Mouse (Mus musculus) intestine, embryonic 15.5 days (tissue): ENCODE data around the gene Stk4. TPM values are rescaled to one million over a fixed set of nuclear protein-coding genes. Genes with fewer than 3 reads are reported as not detected.

Experiments
- ATAC-seq: fragments of 200-750 bp; cut with Nextera tagmentation; 2 replicates; pipeline ENCODE4 v1.8.0; 2017; ENCODE audit warnings: moderate TSS enrichment, moderate library complexity
- H3K27ac ChIP-seq: fragments of 300-500 bp; sonication (generic); 2 replicates; pipeline ENCODE4 v1.5.1; 2015; ENCODE audit warnings: mild to moderate bottlenecking, inconsistent platforms
- H3K27me3 ChIP-seq: fragments of 300-500 bp; sonication (generic); replicated peaks from 2 replicates; pipeline ENCODE4 v1.6.1; 2015; ENCODE audit warnings: inconsistent platforms
- H3K36me3 ChIP-seq: fragments of 300-500 bp; sonication (generic); 2 replicates; pipeline ENCODE4 v1.6.1; 2015; ENCODE audit warnings: inconsistent platforms
- H3K4me1 ChIP-seq: fragments of 300-500 bp; sonication (generic); replicated peaks from 2 replicates; pipeline ENCODE4 v1.6.1; 2015; ENCODE audit warnings: inconsistent platforms
- H3K4me2 ChIP-seq: fragments of 300-500 bp; sonication (generic); replicated peaks from 2 replicates; pipeline ENCODE4 v1.6.1; 2015; ENCODE audit warnings: mild to moderate bottlenecking, inconsistent platforms
- H3K4me3 ChIP-seq: fragments of 300-500 bp; sonication (generic); replicated peaks from 2 replicates; pipeline ENCODE4 v1.5.1; 2015; ENCODE audit warnings: inconsistent platforms
- H3K9ac ChIP-seq: fragments of 300-500 bp; sonication (generic); 2 replicates; pipeline ENCODE4 v1.6.1; 2015; ENCODE audit warnings: inconsistent platforms
- H3K9me3 ChIP-seq: fragments of 300-500 bp; sonication (generic); 2 replicates; pipeline ENCODE4 v1.6.1; 2016; ENCODE audit warnings: inconsistent platforms
- WGBS: fragments of 180-500 bp; shearing (Covaris S2); methylation state at CpG from one replicate; pipeline ENCODE4 v1.1.7; 2015; 5-methylcytosine and 5-hydroxymethylcytosine counted together
- polyA plus RNA-seq: library from polyadenylated mRNA; unstranded; fragments of >200 nt; fragmentation: Nextera tagmentation; extraction: Ambion mirVana; gene quantifications from 2 replicates; pipeline ENCODE4 v1.2.1, GENCODE M21; 2015

Gene Stk4
- polyA plus RNA-seq, 1 experiment from 2014 or later, result 19.9 TPM

GRCm38 (mm10) chr2:164136393-164136792 is 66.3 kb downstream of the Stk4 start:
- Histone ChIP-seq H3K4me2 (no peak overlapping the region), H3K36me3 (no peaks in the 10 kb centered on the region), H3K9ac (no peak overlapping the region), H3K27me3 (no peaks in the 10 kb centered on the region), H3K4me1 (peaks cover 14% of the 10 kb centered on the region), H3K4me3 (no peak overlapping the region), H3K27ac (no peak overlapping the region), H3K9me3 (no peaks in the 10 kb centered on the region)
- WGBS, result 31% methylated on average over 2 of the region's 2 CpGs
- ATAC-seq, result no peak

DNA sequence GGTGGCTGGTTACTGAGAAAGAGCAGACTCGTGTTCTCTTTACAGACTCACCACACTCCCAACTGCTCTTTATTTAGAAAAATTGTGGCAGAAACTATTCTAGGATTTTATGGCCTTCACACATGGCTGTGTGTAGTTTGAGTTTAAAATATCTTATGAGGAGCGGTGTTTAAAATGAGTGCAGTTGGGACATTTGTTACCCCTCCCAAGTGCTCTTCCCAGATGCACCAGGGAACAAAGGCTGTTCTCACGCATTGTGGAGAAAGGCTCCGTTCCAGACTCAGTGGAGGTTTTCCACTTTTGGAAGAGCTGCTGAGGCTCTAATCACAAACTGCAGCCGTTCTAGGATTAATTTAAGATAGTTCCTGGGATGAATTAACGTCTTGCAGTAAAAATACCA is 67.6 kb downstream of the Stk4 start:
- H3K4me1 ChIP-seq, result peaks cover 14% of the 10 kb centered on the region
- no peak overlapping the region; the same call in 1 of the 2 replicates for H3K4me2 ChIP-seq
- H3K36me3 ChIP-seq, result no peaks in the 10 kb centered on the region
- 0 out of 2 replicates have a peak, but pooled peaks have one; percentile 34 for ATAC-seq
- WGBS, result 41% methylated on average over 6 of the region's 6 CpGs
- 0 out of 2 replicates have a peak overlapping the region, but pooled peaks have one; percentile 69 for H3K27ac ChIP-seq
- H3K9ac ChIP-seq, result no peak overlapping the region
- H3K4me3 ChIP-seq, result no peak overlapping the region
- H3K9me3 ChIP-seq, result no peaks in the 10 kb centered on the region
- H3K27me3 ChIP-seq, result no peaks in the 10 kb centered on the region

DNA sequence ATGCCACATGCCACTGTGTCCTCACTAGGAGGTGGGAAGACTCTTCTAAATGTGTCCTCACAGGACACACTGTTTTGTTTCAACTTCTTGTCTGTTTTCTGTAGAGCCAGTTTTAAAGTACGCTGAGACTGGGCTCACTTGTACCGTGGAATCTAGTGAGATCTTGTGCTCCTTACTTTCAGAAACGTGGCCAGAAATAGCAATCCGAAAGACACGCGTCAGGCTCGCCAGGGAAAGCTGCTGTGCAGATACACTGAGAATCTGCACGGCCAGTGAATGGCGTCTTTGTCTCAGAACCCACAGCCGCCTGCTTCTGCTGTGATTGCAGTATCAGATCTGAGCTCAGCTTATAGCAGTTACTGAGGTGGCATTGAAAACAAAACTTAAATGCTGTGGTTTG is 71.9 kb downstream of the Stk4 start:
- 66% methylated on average over 10 of the region's 10 CpGs for WGBS
- no peak overlapping the region for H3K9ac ChIP-seq
- H3K27ac ChIP-seq, result no peak overlapping the region

GRCm38 (mm10) chr2:164144025-164144424 is 73.9 kb downstream of the Stk4 start:
- Histone ChIP-seq H3K36me3 (no peaks in the 10 kb centered on the region), H3K9me3 (no peaks in the 10 kb centered on the region), H3K4me2 (no peak overlapping the region), H3K27me3 (no peaks in the 10 kb centered on the region), H3K27ac (no peak overlapping the region), H3K9ac (no peak overlapping the region), H3K4me3 (no peak overlapping the region), H3K4me1 (no peaks in the 10 kb centered on the region; the same call in 1 of the 2 replicates)
- no peak for ATAC-seq
- WGBS, result 78% methylated on average over 6 of the region's 6 CpGs

More for the DNA sequence above, 71.9 kb downstream of the Stk4 start:
- Histone ChIP-seq H3K27me3 (no peaks in the 10 kb centered on the region), H3K4me3 (no peak overlapping the region), H3K36me3 (no peaks in the 10 kb centered on the region), H3K9me3 (no peaks in the 10 kb centered on the region), H3K4me2 (no peak overlapping the region), H3K4me1 (peaks cover 10% of the 10 kb centered on the region)
- ATAC-seq, result no peak

- Histone ChIP-seq H3K4me2 (no peak overlapping the region), H3K36me3 (no peaks in the 10 kb centered on the region), H3K4me1 (no peaks in the 10 kb centered on the region; the same call in 1 of the 2 replicates), H3K9me3 (no peaks in the 10 kb centered on the region), H3K27me3 (no peaks in the 10 kb centered on the region), H3K27ac (no peak overlapping the region), H3K4me3 (no peak overlapping the region), H3K9ac (no peak overlapping the region)
- WGBS, result 78% methylated on average over 10 of the region's 10 CpGs
- ATAC-seq, result no peak; the same call in 1 of the 2 replicates
Observed at GRCm38 (mm10) chr2:164144541-164144940, 74.4 kb downstream of the Stk4 start.

GRCm38 (mm10) chr2:164146556-164146955 is 76.4 kb downstream of the Stk4 start:
- Histone ChIP-seq H3K4me2 (no peak overlapping the region), H3K27me3 (no peaks in the 10 kb centered on the region), H3K4me1 (peaks cover 2% of the 10 kb centered on the region; the same call in 1 of the 2 replicates), H3K4me3 (no peak overlapping the region), H3K27ac (no peak overlapping the region), H3K9me3 (no peaks in the 10 kb centered on the region), H3K9ac (no peak overlapping the region), H3K36me3 (0 out of 2 replicates have a peak, but pooled peaks cover under 1% of the 10 kb centered on the region)
- WGBS, result 95% methylated on average over 12 of the region's 12 CpGs
- ATAC-seq, result no peak

DNA sequence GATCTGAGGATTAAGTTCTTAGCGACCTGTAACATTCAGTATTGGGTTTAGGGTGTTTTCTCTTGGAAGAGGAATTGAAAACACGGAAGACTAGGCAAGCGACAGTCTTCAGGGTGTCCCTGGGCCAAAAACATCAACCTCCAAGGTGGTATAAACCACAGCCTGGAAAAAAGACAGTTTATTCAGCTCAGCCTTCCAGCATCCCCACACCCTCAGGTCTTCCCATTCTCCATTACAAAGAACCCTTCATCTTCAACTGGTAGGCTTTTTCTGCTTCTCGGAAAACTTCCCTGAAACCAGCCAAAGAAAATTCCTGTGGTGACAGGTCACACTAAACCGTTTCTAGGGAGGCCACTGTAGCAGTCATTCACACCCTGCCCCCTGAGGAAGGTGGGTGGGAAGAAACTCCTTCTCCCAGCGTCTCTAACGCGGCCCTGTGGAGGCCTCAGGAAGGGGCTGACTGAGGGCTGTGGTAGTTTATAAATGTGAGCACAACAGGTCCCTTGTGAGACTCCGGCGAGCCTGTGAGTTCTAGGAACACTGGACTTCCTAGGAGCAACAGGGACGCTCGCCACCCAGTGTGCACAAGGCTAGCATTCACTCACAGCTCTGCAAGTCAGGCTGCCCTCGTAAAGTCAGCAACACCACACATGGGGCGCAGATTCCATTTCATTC is 80.1 kb downstream of the Stk4 start:
- Histone ChIP-seq H3K27me3 (no peaks in the 10 kb centered on the region), H3K4me2 (no peak overlapping the region), H3K4me1 (peaks cover 2% of the 10 kb centered on the region; the same call in 1 of the 2 replicates), H3K9me3 (no peaks in the 10 kb centered on the region), H3K27ac (no peak overlapping the region), H3K36me3 (peaks cover 14% of the 10 kb centered on the region; the same call in 1 of the 2 replicates), H3K4me3 (no peak overlapping the region), H3K9ac (no peak overlapping the region)
- 42% methylated on average over 14 of the region's 14 CpGs for WGBS
- no peak for ATAC-seq

- no peak overlapping the region for H3K9ac ChIP-seq
- ATAC-seq, result no peak
- no peak overlapping the region for H3K4me2 ChIP-seq
- WGBS, result 91% methylated on average over 11 of the region's 11 CpGs
- no peak overlapping the region for H3K4me3 ChIP-seq
- H3K27ac ChIP-seq, result no peak overlapping the region
- H3K27me3 ChIP-seq, result no peaks in the 10 kb centered on the region
- H3K4me1 ChIP-seq, result peaks cover 2% of the 10 kb centered on the region; the same call in 1 of the 2 replicates
- no peaks in the 10 kb centered on the region for H3K9me3 ChIP-seq
- H3K36me3 ChIP-seq, result peaks cover 14% of the 10 kb centered on the region; the same call in 1 of the 2 replicates
Observed at GRCm38 (mm10) chr2:164152341-164152740, 82.2 kb downstream of the Stk4 start.

- Histone ChIP-seq H3K4me2 (no peak overlapping the region), H3K9ac (no peak overlapping the region), H3K4me3 (no peak overlapping the region), H3K4me1 (peaks cover 2% of the 10 kb centered on the region; the same call in 1 of the 2 replicates), H3K27me3 (no peaks in the 10 kb centered on the region), H3K27ac (no peak overlapping the region), H3K36me3 (peaks cover 14% of the 10 kb centered on the region; the same call in 1 of the 2 replicates), H3K9me3 (no peaks in the 10 kb centered on the region)
- no peak for ATAC-seq
- WGBS, result 91% methylated on average over 10 of the region's 10 CpGs
Observed at GRCm38 (mm10) chr2:164154007-164154406, 83.9 kb downstream of the Stk4 start.

DNA sequence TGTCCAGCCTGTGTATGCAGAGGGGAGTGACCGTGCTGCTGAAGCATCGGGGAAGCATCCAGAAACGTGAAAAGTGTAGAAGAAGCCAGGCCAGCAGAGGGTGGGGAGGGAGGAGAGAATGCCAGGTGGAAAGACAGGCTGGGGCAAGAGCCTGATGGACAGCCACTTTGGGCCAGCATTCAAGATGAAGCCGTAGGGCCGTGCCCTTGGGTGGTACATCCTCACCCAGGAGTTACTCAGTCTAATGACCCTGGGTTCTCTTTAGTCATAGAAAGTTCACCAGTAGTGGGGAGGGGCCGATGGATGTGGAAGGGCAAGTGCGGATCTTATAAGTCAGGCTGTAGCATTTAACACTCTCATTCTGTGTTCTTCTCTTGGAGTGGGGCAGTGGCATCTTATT is 86.0 kb downstream of the Stk4 start:
- no peaks in the 10 kb centered on the region for H3K27me3 ChIP-seq
- no peaks in the 10 kb centered on the region for H3K4me1 ChIP-seq
- H3K4me3 ChIP-seq, result no peak overlapping the region
- H3K9ac ChIP-seq, result no peak overlapping the region
- H3K4me2 ChIP-seq, result no peak overlapping the region
- no peak overlapping the region for H3K27ac ChIP-seq
- WGBS, result 86% methylated on average over 7 of the region's 7 CpGs
- no peak for ATAC-seq
- H3K9me3 ChIP-seq, result no peaks in the 10 kb centered on the region
- H3K36me3 ChIP-seq, result peaks cover 14% of the 10 kb centered on the region; the same call in 1 of the 2 replicates

DNA sequence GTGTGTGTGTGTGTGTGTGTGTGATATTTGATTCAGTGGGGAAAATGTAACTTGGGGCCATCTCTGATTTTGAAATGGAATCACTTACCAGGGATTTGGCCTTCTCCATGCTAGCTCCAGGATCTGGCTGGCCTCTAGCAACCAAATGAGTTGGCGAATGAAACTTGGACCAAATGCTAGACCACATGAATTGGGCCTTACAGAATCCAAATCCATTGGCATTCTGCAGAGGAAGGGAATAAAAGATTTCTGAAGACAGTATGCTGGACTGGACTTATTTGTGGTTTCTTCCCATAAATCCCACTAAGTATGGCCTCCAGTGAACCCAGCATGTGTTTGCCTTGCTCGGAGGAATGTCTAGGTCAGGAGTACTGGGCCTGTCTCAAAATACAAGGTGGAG is 88.7 kb downstream of the Stk4 start:
- H3K4me3 ChIP-seq, result no peak overlapping the region
- no peaks in the 10 kb centered on the region for H3K9me3 ChIP-seq
- no peak for ATAC-seq
- H3K27ac ChIP-seq, result no peak overlapping the region
- WGBS, result 74% methylated on average over 2 of the region's 2 CpGs
- H3K4me2 ChIP-seq, result no peak overlapping the region
- H3K9ac ChIP-seq, result no peak overlapping the region
- no peaks in the 10 kb centered on the region for H3K36me3 ChIP-seq
- H3K27me3 ChIP-seq, result no peaks in the 10 kb centered on the region
- no peaks in the 10 kb centered on the region for H3K4me1 ChIP-seq

DNA sequence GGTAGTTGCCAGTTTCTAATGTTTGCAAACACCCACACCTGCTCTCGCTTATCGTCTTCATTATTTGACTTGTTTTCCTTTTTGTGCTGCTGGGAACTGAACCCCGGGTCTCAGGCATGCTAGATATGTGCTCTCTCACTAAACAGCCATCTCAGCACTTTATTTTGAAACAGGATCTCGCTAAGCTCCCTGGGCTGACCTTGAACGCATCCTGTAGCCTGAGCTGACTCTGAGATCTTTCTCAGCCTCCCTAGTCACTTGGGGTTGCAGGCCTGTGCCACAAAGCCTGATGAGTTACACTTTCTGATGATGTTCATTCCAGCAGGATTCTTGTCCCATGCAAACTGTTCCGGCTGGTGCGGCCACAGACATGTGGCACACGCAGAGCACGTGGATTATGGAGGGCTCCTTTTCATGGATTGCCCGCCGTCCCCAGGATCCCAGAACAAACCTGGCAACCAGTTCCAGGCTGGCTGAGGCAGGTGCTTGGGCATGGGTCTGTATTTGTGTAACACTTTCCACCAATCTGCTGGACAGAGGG is 91.5 kb downstream of the Stk4 start:
- 74% methylated on average over 11 of the region's 11 CpGs for WGBS
- no peaks in the 10 kb centered on the region for H3K9me3 ChIP-seq
- H3K4me1 ChIP-seq, result no peaks in the 10 kb centered on the region
- H3K36me3 ChIP-seq, result no peaks in the 10 kb centered on the region
- no peak for ATAC-seq
- H3K9ac ChIP-seq, result no peak overlapping the region
- no peak overlapping the region for H3K27ac ChIP-seq
- H3K4me3 ChIP-seq, result no peak overlapping the region
- no peak overlapping the region for H3K4me2 ChIP-seq
- H3K27me3 ChIP-seq, result peaks cover 5% of the 10 kb centered on the region

DNA sequence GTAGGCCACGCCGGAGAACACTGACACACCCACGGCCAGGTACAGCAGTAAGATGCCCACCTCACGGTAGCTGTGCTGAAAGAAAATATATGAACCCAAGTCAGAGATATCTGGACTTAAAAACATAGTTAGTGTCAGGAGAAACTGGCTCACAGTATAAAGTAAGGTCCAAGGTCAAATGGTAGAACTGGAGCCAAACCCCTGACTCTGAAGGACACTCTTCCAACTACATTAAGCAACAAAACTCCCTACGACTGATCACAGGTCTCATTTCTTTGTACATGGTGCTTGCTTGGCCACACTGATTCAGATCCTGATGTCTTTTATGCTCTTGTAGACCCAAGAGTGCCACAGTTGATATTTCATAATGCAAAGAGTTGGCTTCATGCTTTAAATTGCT is 94.8 kb downstream of the Stk4 start:
- Histone ChIP-seq H3K36me3 (no peaks in the 10 kb centered on the region), H3K4me2 (no peak overlapping the region), H3K27ac (no peak overlapping the region), H3K4me1 (peaks cover 10% of the 10 kb centered on the region), H3K4me3 (no peak overlapping the region), H3K27me3 (peaks cover 39% of the 10 kb centered on the region), H3K9ac (no peak overlapping the region), H3K9me3 (no peaks in the 10 kb centered on the region)
- ATAC-seq, result no peak
- WGBS, result 88% methylated on average over 5 of the region's 5 CpGs
